Mouse (Mus musculus) lung, adult 2 months (tissue): Measurements from ENCODE around the gene Tmem25. TPM values are rescaled to one million over a fixed set of nuclear protein-coding genes. Genes with fewer than 3 reads are reported as not detected.
A peak's percentile ranks its signal among the peaks of the same experiment; 100 is the strongest.

ENCODE experiments used
- DNase-seq: peaks from one replicate; pipeline ENCODE4 v3.0.0; 2022
- H3K4me1 ChIP-seq: fragments of 200-500 bp; 2 replicates; pipeline ENCODE4 v1.6.1; 2011; ENCODE audit warnings: low read length; ENCODE audit not compliant: control insufficient read depth, insufficient read depth
- H3K4me3 ChIP-seq: fragments of 200-500 bp; replicated peaks from 2 replicates; pipeline ENCODE3; 2011; ENCODE audit warnings: low read depth, mild to moderate bottlenecking, control low read depth, low read length; ENCODE audit errors: extremely low read depth
- CTCF ChIP-seq: fragments of 200-500 bp; IDR thresholded peaks from 2 replicates; pipeline ENCODE4 v1.5.1; 2011; ENCODE audit warnings: mild to moderate bottlenecking, low read length, control low read depth; ENCODE audit not compliant: insufficient read depth
- POLR2A ChIP-seq: fragments of 200-500 bp; IDR thresholded peaks from 2 replicates; pipeline ENCODE4 v1.6.1; 2011; ENCODE audit warnings: low read depth, mild to moderate bottlenecking, control low read depth, low read length, borderline replicate concordance; ENCODE audit errors: extremely low read depth
- WGBS: fragments of 180-500 bp; shearing (Covaris S2); methylation state at CpG from one replicate; pipeline ENCODE4 v1.1.7; 2018; 5-methylcytosine and 5-hydroxymethylcytosine counted together
- polyA plus RNA-seq: library from polyadenylated mRNA; depleted of rRNA; stranded (reverse); fragments of >200 nt; gene quantifications from 2 replicates; pipeline ENCODE4 v1.2.3, GENCODE M21; 2012

The Tmem25 gene
- polyA plus RNA-seq, 1 experiment: 5.1 TPM

GRCm38 (mm10) chr9:44814179-44814578 is 15.1 kb upstream of the Tmem25 start:
- Histone ChIP-seq H3K4me1 (no peaks in the 10 kb centered on the region), H3K4me3 (no peak overlapping the region)
- TF ChIP-seq CTCF: no peak
- no peak for TF ChIP-seq POLR2A
- no peak for DNase-seq
- 92% methylated on average over 8 of the region's 8 CpGs for WGBS

- DNase-seq: no peak
- 66% methylated on average over 10 of the region's 10 CpGs for WGBS
- no peak for TF ChIP-seq POLR2A
- TF ChIP-seq CTCF: no peak
Observed at GRCm38 (mm10) chr9:44810316-44810715, 11.2 kb upstream of the Tmem25 start.

DNA sequence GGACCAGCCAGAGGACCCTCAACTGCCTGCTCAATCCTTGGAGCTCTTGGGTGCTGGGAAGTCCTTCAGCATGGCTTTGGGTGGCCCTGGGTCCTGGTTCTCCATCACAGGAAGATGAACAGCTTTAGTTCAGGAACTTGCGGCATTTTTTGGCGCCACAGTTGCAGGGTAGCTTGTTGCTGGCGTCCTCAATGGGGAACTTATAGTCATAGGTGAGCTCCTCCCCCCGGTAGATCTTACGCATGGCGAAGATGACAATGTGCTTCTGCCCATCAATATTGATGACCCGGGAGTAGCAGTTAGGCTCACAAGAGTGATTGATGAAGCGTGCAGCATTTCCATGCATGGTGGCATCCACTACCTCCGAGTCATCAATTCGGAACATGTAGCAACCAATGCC is 8.7 kb upstream of the Tmem25 start:
- WGBS: 94% methylated on average over 10 of the region's 10 CpGs
- TF ChIP-seq POLR2A (no peak), CTCF (no peak)
- Histone ChIP-seq H3K4me3 (no peak overlapping the region), H3K4me1 (no peaks in the 10 kb centered on the region)
- DNase-seq: no peak

More at GRCm38 (mm10) chr9:44810316-44810715, 11.2 kb upstream of the Tmem25 start:
- no peaks in the 10 kb centered on the region for H3K4me1 ChIP-seq
- no peak overlapping the region for H3K4me3 ChIP-seq

DNA sequence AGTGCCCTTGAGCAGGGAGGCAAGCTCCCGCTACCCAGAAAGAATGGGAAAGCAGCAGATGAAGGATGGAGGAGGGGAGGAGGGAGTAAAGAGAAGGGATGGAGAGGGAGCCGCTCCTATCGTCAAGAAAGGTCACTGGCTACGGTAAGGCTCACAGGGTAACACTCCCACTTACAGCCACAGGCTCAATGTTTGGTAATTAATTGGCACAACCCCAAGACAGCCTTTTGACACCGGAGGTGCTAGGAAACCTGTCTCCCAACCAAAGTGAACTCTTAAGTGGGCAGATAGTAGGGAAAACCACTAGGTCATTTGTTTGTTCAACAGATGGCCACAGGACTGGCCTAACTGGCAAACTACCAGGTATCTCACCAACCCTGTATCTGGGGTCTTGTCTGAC is 8.0 kb upstream of the Tmem25 start:
- TF ChIP-seq CTCF (no peak), POLR2A (no peak)
- DNase-seq: no peak
- 62% methylated on average over 5 of the region's 5 CpGs for WGBS
- Histone ChIP-seq H3K4me3 (no peak overlapping the region), H3K4me1 (no peaks in the 10 kb centered on the region)

DNA sequence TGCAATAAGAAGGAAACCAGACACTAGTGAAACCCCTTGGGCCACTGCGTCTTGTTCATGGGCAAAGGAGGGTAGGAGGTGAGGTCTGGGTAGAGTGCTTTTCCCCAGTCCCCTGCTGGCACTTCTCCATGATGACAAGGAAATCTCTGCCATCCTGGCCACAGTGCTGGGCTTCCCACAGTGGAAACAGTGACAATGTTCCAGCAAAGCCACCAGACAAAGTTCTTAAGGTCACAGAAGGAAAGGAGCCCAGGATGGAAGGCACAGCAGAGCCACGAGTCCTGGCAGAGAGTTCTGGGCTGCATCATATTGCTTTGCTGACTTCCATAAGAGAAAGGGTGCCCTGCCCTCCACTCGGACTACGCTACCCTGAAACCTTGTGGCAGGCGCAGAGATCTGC is 6.4 kb upstream of the Tmem25 start:
- DNase-seq: no peak
- TF ChIP-seq POLR2A: no peak
- TF ChIP-seq CTCF: no peak

GRCm38 (mm10) chr9:44804678-44805077 is 5.6 kb upstream of the Tmem25 start:
- DNase-seq: no peak
- Histone ChIP-seq H3K4me1 (no peaks in the 10 kb centered on the region), H3K4me3 (no peak overlapping the region)
- TF ChIP-seq POLR2A (no peak), CTCF (no peak)
- WGBS: 91% methylated on average over 10 of the region's 10 CpGs

More for the DNA sequence above, 6.4 kb upstream of the Tmem25 start:
- Histone ChIP-seq H3K4me3 (no peak overlapping the region), H3K4me1 (no peaks in the 10 kb centered on the region)
- 87% methylated on average over 5 of the region's 5 CpGs for WGBS

- TF ChIP-seq POLR2A: peak; percentile 30; the same call in 1 of the 2 replicates
- no peak for TF ChIP-seq CTCF
- WGBS: 48% methylated on average over 4 of the region's 4 CpGs
- peak; percentile 45 for DNase-seq
- Histone ChIP-seq H3K4me3 (no peak within 1 kb of the TSS), H3K4me1 (no peaks in the 10 kb centered on the region)
Observed at GRCm38 (mm10) chr9:44802808-44803450, 3.8 kb upstream of the Tmem25 start, which contains the start of gene Ttc36. TSS of gene Ttc36 (minus strand) at chr9:44803072.

GRCm38 (mm10) chr9:44801669-44802068 is 2.6 kb upstream of the Tmem25 start:
- TF ChIP-seq POLR2A: no peak
- no peak for TF ChIP-seq CTCF
- no peak overlapping the region for H3K4me3 ChIP-seq
- H3K4me1 ChIP-seq: no peaks in the 10 kb centered on the region
- 71% methylated on average over 6 of the region's 6 CpGs for WGBS
- no peak for DNase-seq

DNA sequence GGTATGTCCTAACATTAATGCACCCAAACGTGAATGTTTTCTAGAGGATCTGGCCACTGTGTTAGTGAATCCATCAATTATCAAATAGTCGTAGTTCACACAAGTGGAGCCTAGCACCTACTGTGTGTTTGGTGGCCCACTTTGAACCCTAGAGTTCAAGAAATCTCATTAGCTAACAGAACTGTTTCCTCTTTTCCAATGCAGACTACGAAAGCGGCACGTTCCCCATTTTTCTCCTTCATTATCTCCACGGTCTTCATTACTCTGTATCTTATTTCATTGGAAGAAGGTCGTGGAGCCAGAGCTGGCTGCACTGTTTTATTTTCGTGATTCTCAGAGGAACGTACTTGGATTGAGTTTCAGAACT is 834 bp upstream of the Tmem25 start:
- no peak for TF ChIP-seq CTCF
- no peak for TF ChIP-seq POLR2A
- DNase-seq: no peak
- Histone ChIP-seq H3K4me1 (no peaks in the 10 kb centered on the region), H3K4me3 (no peak overlapping the region)
- 39% methylated on average over 9 of the region's 9 CpGs for WGBS

GRCm38 (mm10) chr9:44798298-44798697 is 809 bp downstream of the Tmem25 start:
- TF ChIP-seq POLR2A (no peak), CTCF (no peak)
- H3K4me3 ChIP-seq: no peak overlapping the region
- DNase-seq: no peak
- H3K4me1 ChIP-seq: no peaks in the 10 kb centered on the region
- 47% methylated on average over 7 of the region's 7 CpGs for WGBS
